Mouse (Mus musculus) olfactory bulb, adult 2 months (tissue): Measurements from ENCODE around the gene Ip6k3. TPM values are rescaled to one million over a fixed set of nuclear protein-coding genes. Genes with fewer than 3 reads are reported as not detected.

ENCODE experiments used
- H3K27ac ChIP-seq: fragments of 200-500 bp; 2 replicates; pipeline ENCODE4 v1.5.1; 2012; ENCODE audit warnings: low read depth, low read length; ENCODE audit not compliant: insufficient read depth
- H3K4me1 ChIP-seq: fragments of 200-500 bp; 2 replicates; pipeline ENCODE4 v1.6.1; 2012; ENCODE audit warnings: low read length; ENCODE audit not compliant: control insufficient read depth, insufficient read depth
- H3K4me3 ChIP-seq: fragments of 200-500 bp; 2 replicates; pipeline ENCODE4 v1.5.1; 2012; ENCODE audit warnings: mild to moderate bottlenecking, low read depth, low read length, moderate library complexity; ENCODE audit not compliant: insufficient read depth
- CTCF ChIP-seq: fragments of 200-500 bp; IDR thresholded peaks from 2 replicates; pipeline ENCODE4 v1.5.1; 2012; ENCODE audit warnings: low read depth, mild to moderate bottlenecking, low read length, moderate library complexity; ENCODE audit not compliant: insufficient read depth
- POLR2A ChIP-seq: fragments of 200-500 bp; IDR thresholded peaks from 2 replicates; pipeline ENCODE4 v1.6.1; 2012; ENCODE audit warnings: mild to moderate bottlenecking, low read depth, low read length, moderate library complexity; ENCODE audit not compliant: insufficient read depth
- WGBS: fragments of 180-500 bp; shearing (Covaris S2); methylation state at CpG from one replicate; pipeline ENCODE4 v1.1.7; 2018; 5-methylcytosine and 5-hydroxymethylcytosine counted together
- polyA plus RNA-seq: library from polyadenylated mRNA; stranded (reverse); fragments of >200 nt; gene quantifications from 2 replicates; pipeline ENCODE4 v1.2.4, GENCODE M21; 2012; ENCODE audit warnings: low replicate concordance; ENCODE audit not compliant: missing spikeins, insufficient read depth, insufficient read length

Gene Ip6k3
- polyA plus RNA-seq, 1 experiment: not detected

- no peak for TF ChIP-seq CTCF
- no peak for TF ChIP-seq POLR2A
- peak overlapping the region; percentile 9; the same call in 1 of the 2 replicates for H3K27ac ChIP-seq
- peaks cover 33% of the 10 kb centered on the region for H3K4me1 ChIP-seq
- no peak overlapping the region for H3K4me3 ChIP-seq
- 38% methylated on average over 8 of the region's 8 CpGs for WGBS
Observed at GRCm38 (mm10) chr17:27146323-27146923, 21.2 kb downstream of the Ip6k3 start.

DNA sequence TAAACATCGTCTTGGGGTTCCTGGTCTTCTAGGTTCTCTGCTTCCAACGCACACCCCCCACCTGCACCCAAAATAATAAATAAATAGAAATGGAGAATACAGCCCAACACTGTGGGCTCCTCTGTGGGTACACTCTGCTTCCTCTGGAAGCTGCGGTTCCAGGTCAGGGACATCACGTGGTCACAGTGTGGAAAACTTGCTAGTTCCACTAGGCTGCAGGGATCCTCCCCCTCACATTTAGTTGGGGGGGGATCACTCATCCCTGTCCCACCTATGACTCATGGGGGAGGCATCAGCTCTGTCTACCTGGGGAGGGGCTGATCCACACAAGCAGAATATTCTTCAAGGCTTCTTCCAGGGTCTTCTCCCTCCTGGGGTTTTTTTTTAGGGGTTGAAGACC lies 23.4 kb downstream of the Ip6k3 start:
- peaks cover 46% of the 10 kb centered on the region for H3K4me1 ChIP-seq
- H3K4me3 ChIP-seq: no peak overlapping the region
- TF ChIP-seq POLR2A: no peak
- TF ChIP-seq CTCF: no peak
- 58% methylated on average over 4 of the region's 4 CpGs for WGBS
- peak overlapping the region; percentile 7; the same call in 1 of the 2 replicates for H3K27ac ChIP-seq

DNA sequence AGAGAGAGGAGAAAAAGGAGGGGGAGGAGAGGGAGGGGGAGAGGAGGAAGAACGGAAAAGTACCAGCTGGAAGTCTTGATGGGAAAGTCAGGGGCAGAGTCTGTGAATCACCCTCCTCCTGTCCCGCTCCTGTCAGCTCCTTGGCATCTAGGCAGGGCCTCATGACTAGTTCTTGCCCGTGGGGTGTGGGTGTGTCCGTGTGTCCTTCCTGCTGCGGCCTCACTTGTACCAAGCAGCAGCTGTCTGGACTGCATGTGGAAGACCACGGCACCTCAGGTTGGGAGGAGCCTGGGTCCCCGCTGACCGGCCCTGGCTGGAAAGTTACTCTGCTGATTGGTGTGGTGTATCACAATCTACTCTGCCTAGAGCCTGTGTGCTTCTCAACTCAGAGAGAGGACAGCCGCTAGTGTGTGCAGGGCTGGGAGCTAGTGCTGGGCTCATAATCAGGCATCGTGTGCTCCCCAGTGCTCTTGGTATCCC lies 25.6 kb downstream of the Ip6k3 start:
- peaks cover 55% of the 10 kb centered on the region for H3K4me1 ChIP-seq
- H3K4me3 ChIP-seq: no peak overlapping the region
- WGBS: 31% methylated on average over 10 of the region's 10 CpGs
- TF ChIP-seq CTCF: no peak
- TF ChIP-seq POLR2A: no peak
- H3K27ac ChIP-seq: peak overlapping the region; percentile 14; the same call in 1 of the 2 replicates

DNA sequence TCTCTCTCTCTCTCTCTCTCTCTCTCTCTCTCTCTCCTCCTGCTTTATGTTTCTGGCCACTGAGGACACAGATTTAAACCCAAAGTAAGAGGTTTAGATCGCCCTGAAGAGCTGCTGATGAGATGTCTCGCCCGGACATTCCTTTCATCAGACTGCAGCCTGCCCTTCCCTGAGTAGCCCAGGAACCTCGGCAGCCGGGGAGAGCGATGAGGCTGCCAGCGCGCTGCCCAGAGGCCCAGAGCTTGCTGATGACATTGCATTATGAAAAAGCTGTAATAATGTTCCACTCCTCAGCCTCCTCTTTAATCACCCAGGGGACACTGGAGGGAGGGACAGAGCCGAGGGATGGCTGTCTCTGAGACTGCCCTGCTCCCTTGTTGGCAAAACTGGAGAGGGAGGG lies 27.3 kb downstream of the Ip6k3 start:
- WGBS: 72% methylated on average over 9 of the region's 9 CpGs
- TF ChIP-seq CTCF (no peak), POLR2A (no peak)
- H3K4me3 ChIP-seq: no peak overlapping the region
- H3K4me1 ChIP-seq: peaks cover 54% of the 10 kb centered on the region
- no peak overlapping the region for H3K27ac ChIP-seq

GRCm38 (mm10) chr17:27139304-27139703 lies 28.3 kb downstream of the Ip6k3 start:
- TF ChIP-seq CTCF (no peak), POLR2A (no peak)
- 53% methylated on average over 7 of the region's 7 CpGs for whole genome bisulfite sequencing
- Histone ChIP-seq H3K4me1 (peaks cover 53% of the 10 kb centered on the region), H3K4me3 (no peak overlapping the region), H3K27ac (no peak overlapping the region)

- H3K4me1 ChIP-seq: peaks cover 48% of the 10 kb centered on the region
- H3K4me3 ChIP-seq: no peak overlapping the region
- 34% methylated on average over 9 of the region's 9 CpGs for WGBS
- no peak overlapping the region for H3K27ac ChIP-seq
- TF ChIP-seq POLR2A (no peak), CTCF (no peak)
Observed at GRCm38 (mm10) chr17:27138396-27138795, 29.2 kb downstream of the Ip6k3 start.

- Histone ChIP-seq H3K27ac (0 out of 2 replicates have a peak overlapping the region, but pooled peaks have one; percentile 17), H3K4me1 (peaks cover 58% of the 10 kb centered on the region), H3K4me3 (no peak overlapping the region)
- no peak for TF ChIP-seq CTCF
- WGBS: 28% methylated on average over 3 of the region's 3 CpGs
Observed at GRCm38 (mm10) chr17:27134715-27135114, 32.9 kb downstream of the Ip6k3 start.

DNA sequence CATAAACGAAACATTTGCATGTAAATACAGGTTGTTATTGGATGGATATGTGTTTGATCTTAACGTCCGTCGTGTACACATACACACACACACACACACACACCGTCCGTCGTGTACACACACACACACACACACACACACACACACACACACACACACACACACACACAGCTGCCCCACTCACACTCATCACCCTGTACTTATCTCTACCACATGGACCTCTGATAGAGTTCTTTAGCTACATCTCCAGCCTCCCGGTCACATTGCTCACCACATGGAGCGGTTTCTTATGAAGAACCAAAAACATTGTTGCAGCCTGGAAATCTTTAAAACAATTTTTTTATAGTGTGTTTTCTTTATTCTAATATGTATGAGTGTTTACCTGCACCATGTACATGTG lies 33.4 kb downstream of the Ip6k3 start:
- 14% methylated on average over 9 of the region's 9 CpGs for WGBS
- TF ChIP-seq POLR2A (no peak), CTCF (no peak)
- Histone ChIP-seq H3K4me1 (peaks cover 59% of the 10 kb centered on the region), H3K27ac (peak overlapping the region; percentile 63), H3K4me3 (peak overlapping the region; percentile 63)

GRCm38 (mm10) chr17:27133551-27134141 lies 33.9 kb downstream of the Ip6k3 start, which contains the start of gene Uqcc2:
TSS of gene Uqcc2 (minus strand) at chr17:27133916.
- Histone ChIP-seq H3K4me1 (peaks cover 57% of the 10 kb centered on the region), H3K27ac (peak within 1 kb of the TSS; percentile 70), H3K4me3 (peak within 1 kb of the TSS; percentile 63)
- WGBS: under 1% methylated on average over 46 of the region's 46 CpGs
- peak; percentile 98 for TF ChIP-seq POLR2A
- TF ChIP-seq CTCF: peak; percentile 33; the same call in 1 of the 2 replicates
